Mouse (Mus musculus): Measurements from ENCODE around the gene Gnb2. TPM values are rescaled to one million over a fixed set of nuclear protein-coding genes. Genes with fewer than 3 reads are reported as not detected.

The Gnb2 gene
- polyA plus RNA-seq, 1 experiment = 1,492 TPM

DNA sequence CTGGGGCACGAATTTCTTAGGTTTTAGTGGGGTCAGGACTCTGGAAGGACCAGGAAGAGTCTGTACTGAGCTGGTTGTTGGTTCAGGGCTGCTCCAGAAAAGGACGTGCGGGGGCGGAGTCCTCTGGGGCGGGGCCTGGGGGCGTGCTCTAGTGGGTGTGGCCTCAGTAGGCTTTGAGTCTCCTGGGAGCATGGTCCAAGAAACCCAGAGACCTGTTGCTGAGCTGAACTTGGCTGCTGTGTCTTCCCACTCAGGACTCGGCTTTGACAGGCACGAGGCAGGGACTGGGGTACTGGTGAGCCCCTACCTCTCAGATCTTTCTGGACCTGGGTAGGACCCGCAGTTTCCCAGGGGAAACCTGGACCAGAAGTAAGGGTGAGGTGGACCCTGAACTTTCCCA lies 36.4 kb upstream of the Gnb2 start, which contains the start of gene Tfr2:
Gene Tfr2 (plus strand): TSS at position 176 of the 400 bp plus-strand sequence.
- Histone ChIP-seq H3K27ac (ENCODE audit: control insufficient read depth, insufficient read depth, low read length) (no peak within 1 kb of the TSS), H3K27me3 (ENCODE audit: control insufficient read depth, insufficient read depth, low read length) (no peaks in the 10 kb centered on the region), H3K4me1 (replicated peaks; ENCODE audit: control insufficient read depth, insufficient read depth, low read length) (peaks cover 24% of the 10 kb centered on the region), H3K36me3 (ENCODE audit: control insufficient read depth, insufficient read depth, low read length) (no peaks in the 10 kb centered on the region), H3K4me3 (ENCODE audit: control insufficient read depth, insufficient read depth, low read length) (no peak within 1 kb of the TSS)
- TF ChIP-seq CTCF (IDR thresholded peaks at IDR 0.05; ENCODE audit: borderline replicate concordance, control insufficient read depth, extremely low read depth, insufficient read depth, low read length, poor library complexity) = no peak
- no peak for TF ChIP-seq POLR2A (IDR thresholded peaks at IDR 0.05; ENCODE audit: control insufficient read depth, extremely low read depth, insufficient read depth, low read length, poor library complexity)
- peak; percentile 50 for DNase-seq
- 7% methylated on average over 9 of the region's 9 CpGs for WGBS

DNA sequence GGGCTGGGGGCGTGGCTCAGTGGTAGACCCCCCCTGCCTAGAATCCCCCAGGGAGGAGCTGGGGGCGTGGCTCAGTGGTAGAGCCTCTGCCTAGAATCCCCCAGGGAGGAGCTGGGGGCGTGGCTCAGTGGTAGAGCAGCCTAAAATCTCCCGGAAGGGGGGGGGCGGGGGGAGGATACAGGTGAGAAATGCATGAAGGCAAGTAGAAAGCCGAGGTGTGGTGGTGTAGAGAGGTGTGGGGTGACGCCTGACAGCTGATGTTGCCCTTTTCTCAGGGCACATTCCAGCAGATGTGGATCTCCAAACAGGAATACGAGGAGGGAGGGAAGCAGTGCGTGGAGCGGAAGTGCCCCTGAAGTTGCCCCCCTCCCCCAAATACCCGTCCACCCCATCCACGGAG lies 35.7 kb upstream of the Gnb2 start:
- peaks cover 24% of the 10 kb centered on the region for H3K4me1 ChIP-seq (replicated peaks; ENCODE audit: control insufficient read depth, insufficient read depth, low read length)
- DNase-seq = no peak
- H3K4me3 ChIP-seq (ENCODE audit: control insufficient read depth, insufficient read depth, low read length) = no peak overlapping the region
- no peak overlapping the region for H3K27ac ChIP-seq (ENCODE audit: control insufficient read depth, insufficient read depth, low read length)
- H3K27me3 ChIP-seq (ENCODE audit: control insufficient read depth, insufficient read depth, low read length) = no peaks in the 10 kb centered on the region
- 82% methylated on average over 12 of the region's 12 CpGs for WGBS
- H3K36me3 ChIP-seq (ENCODE audit: control insufficient read depth, insufficient read depth, low read length) = no peaks in the 10 kb centered on the region
- TF ChIP-seq CTCF (IDR thresholded peaks at IDR 0.05; ENCODE audit: borderline replicate concordance, control insufficient read depth, extremely low read depth, insufficient read depth, low read length, poor library complexity) = no peak
- no peak for TF ChIP-seq POLR2A (IDR thresholded peaks at IDR 0.05; ENCODE audit: control insufficient read depth, extremely low read depth, insufficient read depth, low read length, poor library complexity)

DNA sequence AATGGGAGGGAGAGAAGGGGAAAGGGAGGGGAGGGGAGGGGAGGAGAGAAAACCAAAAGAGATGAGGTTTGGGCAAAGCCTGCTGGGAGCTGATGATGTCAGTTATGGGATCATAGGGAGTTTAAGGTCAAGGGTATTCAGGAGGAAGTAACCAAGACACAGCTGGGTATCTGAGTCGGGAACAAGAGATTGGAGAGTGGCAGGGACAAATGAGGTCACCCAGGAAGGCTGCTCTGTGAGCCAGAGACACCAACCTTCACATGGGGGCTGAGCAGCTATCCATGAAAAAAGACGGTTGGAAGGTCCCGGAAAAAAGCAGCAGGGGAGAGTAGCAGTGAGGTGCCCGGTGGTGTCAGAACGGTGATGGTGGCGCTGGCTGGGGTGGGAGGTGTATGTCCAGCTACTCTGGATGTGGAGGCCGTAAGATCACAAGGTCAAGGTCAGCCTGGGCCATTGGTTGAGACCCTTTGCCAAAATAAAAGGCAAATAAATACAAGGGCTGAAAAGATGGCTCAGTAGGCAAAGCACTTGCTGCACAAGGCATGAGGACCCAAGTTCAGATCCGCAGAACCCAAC lies 35.0 kb upstream of the Gnb2 start:
- TF ChIP-seq POLR2A (IDR thresholded peaks at IDR 0.05; ENCODE audit: control insufficient read depth, extremely low read depth, insufficient read depth, low read length, poor library complexity) (no peak), CTCF (IDR thresholded peaks at IDR 0.05; ENCODE audit: borderline replicate concordance, control insufficient read depth, extremely low read depth, insufficient read depth, low read length, poor library complexity) (no peak)

DNA sequence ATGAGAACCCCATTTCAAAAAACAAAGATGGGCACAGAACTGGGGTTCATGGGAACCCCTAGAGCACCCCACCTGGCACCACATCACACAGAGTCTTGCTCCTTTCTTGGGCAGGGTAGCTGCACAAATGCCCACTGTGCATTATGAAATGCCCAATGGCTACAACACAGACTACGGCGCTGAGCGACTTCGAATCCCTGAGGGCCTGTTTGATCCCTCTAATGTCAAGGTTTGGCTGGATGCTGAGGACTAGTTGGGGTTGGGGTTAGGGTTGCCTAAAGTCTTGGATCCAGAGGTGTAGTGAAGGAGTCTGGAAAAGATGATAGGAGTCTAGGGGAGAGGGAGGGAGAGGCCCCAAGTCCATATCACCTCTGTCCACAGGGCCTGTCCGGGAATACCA lies 33.1 kb upstream of the Gnb2 start:
- Histone ChIP-seq H3K36me3 (ENCODE audit: control insufficient read depth, insufficient read depth, low read length) (no peaks in the 10 kb centered on the region), H3K27me3 (ENCODE audit: control insufficient read depth, insufficient read depth, low read length) (no peaks in the 10 kb centered on the region), H3K4me1 (replicated peaks; ENCODE audit: control insufficient read depth, insufficient read depth, low read length) (peaks cover 24% of the 10 kb centered on the region), H3K27ac (ENCODE audit: control insufficient read depth, insufficient read depth, low read length) (no peak overlapping the region), H3K4me3 (ENCODE audit: control insufficient read depth, insufficient read depth, low read length) (no peak overlapping the region)
- TF ChIP-seq POLR2A (IDR thresholded peaks at IDR 0.05; ENCODE audit: control insufficient read depth, extremely low read depth, insufficient read depth, low read length, poor library complexity) (no peak), CTCF (IDR thresholded peaks at IDR 0.05; ENCODE audit: borderline replicate concordance, control insufficient read depth, extremely low read depth, insufficient read depth, low read length, poor library complexity) (no peak)
- DNase-seq = no peak
- WGBS = 94% methylated on average over 5 of the region's 5 CpGs

More for the DNA sequence above, 35.0 kb upstream of the Gnb2 start:
- Histone ChIP-seq H3K36me3 (ENCODE audit: control insufficient read depth, insufficient read depth, low read length) (no peaks in the 10 kb centered on the region), H3K4me1 (replicated peaks; ENCODE audit: control insufficient read depth, insufficient read depth, low read length) (peaks cover 24% of the 10 kb centered on the region), H3K27ac (ENCODE audit: control insufficient read depth, insufficient read depth, low read length) (no peak overlapping the region), H3K27me3 (ENCODE audit: control insufficient read depth, insufficient read depth, low read length) (no peaks in the 10 kb centered on the region), H3K4me3 (ENCODE audit: control insufficient read depth, insufficient read depth, low read length) (no peak overlapping the region)
- WGBS = 87% methylated on average over 8 of the region's 8 CpGs
- DNase-seq = no peak

DNA sequence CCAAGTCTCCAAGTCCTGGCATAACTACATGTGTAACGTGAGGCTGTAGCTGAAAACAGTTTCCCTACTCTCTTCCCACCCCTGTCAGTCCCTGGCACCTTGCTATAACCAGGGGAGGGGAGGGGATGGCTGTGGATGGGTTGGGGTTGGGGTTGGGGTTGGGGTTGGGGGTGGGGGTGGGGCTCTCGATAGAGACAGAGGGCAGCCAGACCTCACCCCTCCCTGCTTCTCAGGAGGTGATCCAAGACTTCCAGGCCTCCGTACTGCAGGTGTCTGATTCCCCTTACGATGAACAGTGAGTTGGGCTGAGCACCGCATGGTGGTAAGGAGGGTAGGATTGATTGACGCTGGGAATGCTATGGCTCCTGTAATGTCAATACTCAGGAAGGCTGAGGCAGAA lies 32.4 kb upstream of the Gnb2 start:
- Histone ChIP-seq H3K4me1 (replicated peaks; ENCODE audit: control insufficient read depth, insufficient read depth, low read length) (peaks cover 18% of the 10 kb centered on the region), H3K36me3 (ENCODE audit: control insufficient read depth, insufficient read depth, low read length) (no peaks in the 10 kb centered on the region), H3K27me3 (ENCODE audit: control insufficient read depth, insufficient read depth, low read length) (no peaks in the 10 kb centered on the region), H3K27ac (ENCODE audit: control insufficient read depth, insufficient read depth, low read length) (no peak overlapping the region), H3K4me3 (ENCODE audit: control insufficient read depth, insufficient read depth, low read length) (no peak overlapping the region)
- DNase-seq = no peak
- WGBS = 95% methylated on average over 6 of the region's 6 CpGs
- no peak for TF ChIP-seq CTCF (IDR thresholded peaks at IDR 0.05; ENCODE audit: borderline replicate concordance, control insufficient read depth, extremely low read depth, insufficient read depth, low read length, poor library complexity)
- no peak for TF ChIP-seq POLR2A (IDR thresholded peaks at IDR 0.05; ENCODE audit: control insufficient read depth, extremely low read depth, insufficient read depth, low read length, poor library complexity)

DNA sequence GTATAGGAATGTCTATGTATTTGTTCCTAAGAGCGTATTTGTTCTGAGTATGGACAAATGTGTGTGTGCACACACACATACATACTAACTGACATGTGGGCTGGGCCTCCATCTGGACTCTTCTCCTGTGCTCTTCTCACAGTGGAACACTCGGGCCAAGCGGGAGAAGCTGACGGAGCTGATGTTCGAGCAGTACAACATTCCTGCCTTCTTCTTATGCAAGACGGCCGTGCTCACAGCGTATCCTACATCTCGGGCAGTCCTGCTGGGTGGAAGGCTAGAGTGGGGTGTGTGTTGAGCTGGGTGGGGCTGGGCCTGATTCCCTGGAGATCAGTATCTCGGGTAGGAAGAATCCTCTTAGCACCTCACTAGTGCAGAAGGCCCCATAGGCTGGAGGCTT lies 29.7 kb upstream of the Gnb2 start:
- H3K27ac ChIP-seq (ENCODE audit: control insufficient read depth, insufficient read depth, low read length) = no peak overlapping the region
- no peak for DNase-seq
- H3K36me3 ChIP-seq (ENCODE audit: control insufficient read depth, insufficient read depth, low read length) = no peaks in the 10 kb centered on the region
- 94% methylated on average over 10 of the region's 10 CpGs for WGBS
- TF ChIP-seq POLR2A (IDR thresholded peaks at IDR 0.05; ENCODE audit: control insufficient read depth, extremely low read depth, insufficient read depth, low read length, poor library complexity) = no peak
- no peak for TF ChIP-seq CTCF (IDR thresholded peaks at IDR 0.05; ENCODE audit: borderline replicate concordance, control insufficient read depth, extremely low read depth, insufficient read depth, low read length, poor library complexity)
- H3K27me3 ChIP-seq (ENCODE audit: control insufficient read depth, insufficient read depth, low read length) = no peaks in the 10 kb centered on the region
- H3K4me1 ChIP-seq (replicated peaks; ENCODE audit: control insufficient read depth, insufficient read depth, low read length) = 0 out of 2 replicates have a peak, but pooled peaks cover 1% of the 10 kb centered on the region
- H3K4me3 ChIP-seq (ENCODE audit: control insufficient read depth, insufficient read depth, low read length) = no peak overlapping the region

DNA sequence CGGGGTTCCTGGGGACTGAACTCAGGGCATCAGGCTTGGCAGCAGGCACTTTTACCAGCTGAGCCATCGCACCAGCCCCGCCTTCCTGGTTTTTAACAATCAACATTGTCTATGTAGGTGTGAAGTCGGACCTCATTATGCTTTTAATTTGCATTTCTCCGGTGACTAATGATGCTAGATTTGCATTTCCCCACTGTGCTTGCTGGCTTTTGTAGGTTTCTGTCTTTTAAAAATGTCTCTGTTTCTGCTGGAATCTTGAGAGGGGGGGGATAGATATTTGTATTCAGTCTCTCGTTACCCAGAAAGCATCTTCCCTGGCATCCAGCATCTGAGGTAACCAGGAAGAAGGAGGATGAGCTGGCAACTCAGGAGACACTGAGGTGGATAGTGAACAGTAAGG lies 28.2 kb upstream of the Gnb2 start:
- Histone ChIP-seq H3K4me1 (replicated peaks; ENCODE audit: control insufficient read depth, insufficient read depth, low read length) (no peaks in the 10 kb centered on the region), H3K4me3 (ENCODE audit: control insufficient read depth, insufficient read depth, low read length) (no peak overlapping the region), H3K27ac (ENCODE audit: control insufficient read depth, insufficient read depth, low read length) (no peak overlapping the region), H3K27me3 (ENCODE audit: control insufficient read depth, insufficient read depth, low read length) (no peaks in the 10 kb centered on the region), H3K36me3 (ENCODE audit: control insufficient read depth, insufficient read depth, low read length) (no peaks in the 10 kb centered on the region)
- TF ChIP-seq POLR2A (IDR thresholded peaks at IDR 0.05; ENCODE audit: control insufficient read depth, extremely low read depth, insufficient read depth, low read length, poor library complexity) = no peak
- TF ChIP-seq CTCF (IDR thresholded peaks at IDR 0.05; ENCODE audit: borderline replicate concordance, control insufficient read depth, extremely low read depth, insufficient read depth, low read length, poor library complexity) = no peak
- 70% methylated on average over 6 of the region's 6 CpGs for WGBS
- DNase-seq = no peak

Data from thymus, adult 2 months (tissue).